Mouse (Mus musculus): ENCODE measurements around the gene Chrng.

GRCm38 (mm10) chr1:87180896-87181295 is 23.6 kb upstream of the Chrng start:
- no peak for TF ChIP-seq CTCF (IDR thresholded peaks at IDR 0.05; ENCODE audit: low read depth)
- no peak for TF ChIP-seq EP300 (IDR thresholded peaks at IDR 0.05; ENCODE audit: low read depth)

Measured in heart, postnatal 0 days (tissue).